Mouse (Mus musculus): ENCODE measurements at regions not wholly inside any gene's neighbourhood (a gene's known extent, or its start where the extent isn't known, plus 50 kb on each side); places are given as distances from the start of the nearest gene placed in this dataset.

GRCm38 (mm10) chr1:23689398-23689797 is 72.2 kb upstream of the B3gat2 start:
- no peak for ATAC-seq (ENCODE audit: insufficient number of reproducible peaks, insufficient read depth, low FRiP score, low read depth)
- no peak overlapping the region for H3K9ac ChIP-seq (replicated peaks; ENCODE audit: low read depth, low read length)
- H3K4me3 ChIP-seq (ENCODE audit: low read depth, low read length) = no peak overlapping the region
- no peak overlapping the region for H3K27ac ChIP-seq (ENCODE audit: low read length)
- WGBS = 79% methylated on average over 7 of the region's 7 CpGs
- no peaks in the 10 kb centered on the region for H3K4me1 ChIP-seq (ENCODE audit: control insufficient read depth, insufficient read depth, low read length)
- H3K9me3 ChIP-seq (ENCODE audit: control insufficient read depth, low read depth, low read length) = no peaks in the 10 kb centered on the region
- no peaks in the 10 kb centered on the region for H3K27me3 ChIP-seq (ENCODE audit: control insufficient read depth, insufficient read depth, low read length)
- no peaks in the 10 kb centered on the region for H3K36me3 ChIP-seq (ENCODE audit: control insufficient read depth, insufficient read depth, low read length)
- no peak overlapping the region for H3K4me2 ChIP-seq (replicated peaks; ENCODE audit: low read depth, low read length)

GRCm38 (mm10) chr1:23705489-23705888 is 56.1 kb upstream of the B3gat2 start:
- Histone ChIP-seq H3K36me3 (ENCODE audit: control insufficient read depth, insufficient read depth, low read length) (no peaks in the 10 kb centered on the region), H3K4me3 (ENCODE audit: low read depth, low read length) (no peak overlapping the region), H3K4me2 (replicated peaks; ENCODE audit: low read depth, low read length) (no peak overlapping the region), H3K9me3 (ENCODE audit: control insufficient read depth, low read depth, low read length) (no peaks in the 10 kb centered on the region), H3K4me1 (ENCODE audit: control insufficient read depth, insufficient read depth, low read length) (no peaks in the 10 kb centered on the region), H3K9ac (replicated peaks; ENCODE audit: low read depth, low read length) (no peak overlapping the region), H3K27ac (ENCODE audit: low read length) (no peak overlapping the region), H3K27me3 (ENCODE audit: control insufficient read depth, insufficient read depth, low read length) (no peaks in the 10 kb centered on the region)
- 19% methylated on average over 6 of the region's 6 CpGs for WGBS
- peak; percentile 49; the same call in 1 of the 2 replicates for ATAC-seq (ENCODE audit: insufficient number of reproducible peaks, insufficient read depth, low FRiP score, low read depth)

DNA sequence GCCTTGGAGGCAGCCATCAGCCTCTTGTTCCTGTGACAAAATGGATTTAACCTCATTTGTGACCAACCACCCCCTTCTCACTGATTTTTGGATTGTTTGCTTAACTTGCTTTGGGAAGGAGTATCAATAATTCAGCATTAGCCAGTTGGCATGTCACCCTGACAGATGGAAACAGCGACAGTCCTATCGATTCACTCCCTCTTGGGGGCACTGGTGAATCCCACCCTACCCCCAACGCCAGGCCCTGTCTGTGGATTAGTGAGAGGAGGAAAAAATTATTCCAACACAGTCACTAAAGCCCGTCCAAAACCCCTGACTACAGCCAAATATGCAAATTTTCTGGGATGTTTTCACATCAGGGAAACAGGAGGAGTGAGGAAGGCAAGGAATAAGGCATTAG is 55.1 kb upstream of the B3gat2 start:
- Histone ChIP-seq H3K9ac (replicated peaks; ENCODE audit: low read depth, low read length) (no peak overlapping the region), H3K4me1 (ENCODE audit: control insufficient read depth, insufficient read depth, low read length) (no peaks in the 10 kb centered on the region), H3K36me3 (ENCODE audit: control insufficient read depth, insufficient read depth, low read length) (no peaks in the 10 kb centered on the region), H3K27me3 (ENCODE audit: control insufficient read depth, insufficient read depth, low read length) (no peaks in the 10 kb centered on the region), H3K27ac (ENCODE audit: low read length) (no peak overlapping the region), H3K9me3 (ENCODE audit: control insufficient read depth, low read depth, low read length) (no peaks in the 10 kb centered on the region), H3K4me3 (ENCODE audit: low read depth, low read length) (no peak overlapping the region), H3K4me2 (replicated peaks; ENCODE audit: low read depth, low read length) (no peak overlapping the region)
- WGBS = 48% methylated on average over 4 of the region's 4 CpGs
- ATAC-seq (ENCODE audit: insufficient number of reproducible peaks, insufficient read depth, low FRiP score, low read depth) = no peak

Measured in stomach, embryonic 14.5 days (tissue).